Mouse (Mus musculus) gastrocnemius, postnatal 14 days (tissue): ENCODE measurements around the gene Fubp1. TPM values are rescaled to one million over a fixed set of nuclear protein-coding genes. Genes with fewer than 3 reads are reported as not detected.

Experiments
- DNase-seq: peaks from one replicate; pipeline ENCODE4 v3.0.0; 2021; ENCODE audit warnings: mixed read lengths
- intact Hi-C: fragments of 180-260 bp; cut with DNase I; formaldehyde crosslinking; loops from one replicate; pipeline ENCODE4 v1.15.1; 2025; ENCODE audit warnings: low total_unique reads
- total RNA-seq, 2 experiments: library from RNA; stranded (reverse); gene quantifications; 2 replicates each; pipeline ENCODE4 v1.2.3; 2021

Gene Fubp1
- total RNA-seq, 2 experiments from 2014 or later, result 31.5 to 35.2 TPM

DNA sequence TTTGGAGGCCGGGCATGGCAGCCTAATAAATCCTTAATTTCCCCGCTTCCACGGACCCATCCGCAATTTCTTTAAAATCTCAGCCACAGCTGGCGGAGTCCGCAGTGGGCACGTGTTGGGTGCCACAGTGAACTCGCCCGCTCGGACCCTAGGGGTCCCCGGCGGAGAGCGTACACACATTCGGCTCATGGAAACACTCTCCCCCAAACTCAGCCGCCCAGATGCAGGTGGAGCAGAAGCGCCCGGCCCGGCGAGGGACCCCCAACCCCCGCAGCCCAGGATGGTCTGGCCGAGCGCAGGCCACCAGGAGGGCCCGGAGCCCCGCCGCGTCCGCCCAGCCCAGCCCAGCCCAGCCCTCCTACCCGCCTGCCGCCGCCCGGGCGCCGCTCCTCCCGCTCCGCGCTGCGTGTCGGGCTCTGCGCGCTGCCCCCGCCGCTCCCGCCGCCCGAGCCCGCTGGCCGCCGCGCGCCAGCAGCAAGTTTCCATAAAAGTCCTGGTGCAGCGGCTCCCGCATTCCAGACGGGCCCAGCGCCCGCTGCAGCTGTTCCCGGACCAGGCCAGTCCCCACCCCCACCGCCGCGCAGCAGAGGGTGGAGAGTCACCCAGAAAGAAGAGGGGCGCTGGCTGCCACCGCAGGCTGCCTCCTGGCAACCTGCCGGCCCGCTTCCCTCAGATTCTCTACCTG lies 55.3 kb downstream of the Fubp1 start:
- intact Hi-C loops, result loop anchor here (10.0 kb wide), 1 partner anchor 49 kb away; no protein-coding TSS in a partner anchor
- DNase-seq, result peak; percentile 92

DNA sequence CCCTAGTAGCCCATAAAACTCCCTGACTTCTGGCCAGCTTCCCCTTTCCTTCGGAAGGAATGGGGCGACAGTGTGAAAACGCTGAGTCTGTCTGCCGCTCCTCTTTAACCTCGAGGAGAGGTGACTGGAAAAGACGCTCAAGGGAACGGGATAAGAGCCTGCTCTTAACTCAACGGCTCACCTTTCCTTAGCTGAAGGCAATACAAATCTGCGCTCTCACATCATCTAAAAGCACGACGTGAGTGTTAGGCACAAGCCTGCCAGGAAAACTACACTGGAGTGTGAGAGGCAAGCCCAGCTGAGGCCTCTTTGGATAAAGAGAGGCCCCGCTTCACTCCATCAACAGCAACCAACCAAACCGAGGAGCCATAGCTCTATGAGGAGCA lies 55.8 kb downstream of the Fubp1 start, which contains the start of gene Nexn:
Nexn (minus strand) TSS at position 315 of the 386 bp plus-strand sequence.
- DNase-seq, result no peak
- intact Hi-C loops, result loop anchor here (10.0 kb wide), 1 partner anchor 49 kb away; no protein-coding TSS in a partner anchor

DNA sequence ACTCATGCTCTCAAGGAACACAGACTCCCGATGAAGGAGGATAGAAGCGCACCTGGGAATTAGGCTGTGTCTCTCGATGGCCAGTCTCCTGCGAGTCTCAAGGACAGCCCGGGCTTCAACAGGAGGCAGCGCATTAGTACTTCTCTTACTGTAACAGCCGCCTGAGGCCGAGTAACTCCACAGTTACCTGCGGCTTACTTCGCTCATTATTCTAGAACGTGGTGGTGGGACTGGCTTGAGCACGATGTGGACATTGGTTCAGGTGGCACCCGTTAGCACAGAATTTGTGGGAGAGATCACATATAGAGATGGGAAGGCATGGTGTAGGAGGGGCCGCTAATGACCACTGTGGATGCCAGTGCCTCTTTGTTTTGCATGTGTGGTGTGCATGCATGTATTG lies 57.9 kb downstream of the Fubp1 start:
- no peak for DNase-seq
- intact Hi-C loops, result loop anchor here (10.0 kb wide), 1 partner anchor 47 kb away; no protein-coding TSS in a partner anchor

DNA sequence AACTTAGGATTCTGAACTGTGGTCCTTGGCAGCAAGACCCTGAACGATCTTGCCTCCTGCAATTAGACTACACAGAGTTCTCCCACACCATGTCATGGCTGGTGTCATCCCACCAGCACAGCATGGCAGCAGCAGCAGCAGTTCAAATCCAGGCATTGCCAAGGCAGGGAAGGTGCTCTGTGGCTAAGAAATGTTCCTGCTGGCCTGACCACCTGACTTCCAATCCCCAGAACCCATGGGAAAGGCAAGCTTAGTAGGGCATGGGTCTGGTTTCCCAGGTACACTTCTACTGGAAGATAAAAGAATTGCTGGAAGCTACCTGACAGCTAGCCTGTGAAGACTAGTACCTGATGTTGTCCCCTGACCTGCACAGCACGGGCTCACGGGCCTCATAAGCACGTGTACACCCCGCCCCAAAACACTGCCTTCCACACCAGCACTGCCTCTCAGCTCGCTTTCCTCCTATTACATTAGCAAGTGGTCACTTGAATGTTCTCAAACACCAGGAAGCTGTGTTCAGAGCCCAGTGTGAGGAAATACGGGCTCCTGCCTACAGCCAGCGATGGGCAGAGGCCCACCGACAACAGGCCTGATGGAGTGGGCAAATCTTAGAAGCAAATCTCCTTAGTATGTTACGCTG lies 61.0 kb downstream of the Fubp1 start:
- intact Hi-C loops, result no loop called here
- no peak for DNase-seq

DNA sequence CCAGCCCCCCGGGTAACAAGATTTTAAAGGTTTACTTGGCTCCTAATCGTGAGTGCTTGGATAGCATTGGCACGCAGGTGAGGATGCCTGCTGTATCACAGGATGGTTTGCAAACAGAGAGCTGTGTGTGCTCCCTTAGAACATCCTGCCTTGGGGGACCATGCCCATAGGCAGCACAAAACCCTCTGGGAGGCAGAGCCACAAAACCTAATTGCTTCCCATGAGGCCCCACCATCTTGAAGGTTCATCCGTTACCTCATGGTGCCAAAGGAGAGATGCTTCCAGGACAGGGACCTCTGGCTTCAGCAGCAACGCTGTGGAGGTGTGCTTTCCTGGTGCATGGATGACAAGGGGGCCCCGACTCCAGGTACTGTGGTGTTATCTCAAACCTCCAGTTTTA lies 61.7 kb downstream of the Fubp1 start:
- no peak for DNase-seq
- intact Hi-C loops, result no loop called here

DNA sequence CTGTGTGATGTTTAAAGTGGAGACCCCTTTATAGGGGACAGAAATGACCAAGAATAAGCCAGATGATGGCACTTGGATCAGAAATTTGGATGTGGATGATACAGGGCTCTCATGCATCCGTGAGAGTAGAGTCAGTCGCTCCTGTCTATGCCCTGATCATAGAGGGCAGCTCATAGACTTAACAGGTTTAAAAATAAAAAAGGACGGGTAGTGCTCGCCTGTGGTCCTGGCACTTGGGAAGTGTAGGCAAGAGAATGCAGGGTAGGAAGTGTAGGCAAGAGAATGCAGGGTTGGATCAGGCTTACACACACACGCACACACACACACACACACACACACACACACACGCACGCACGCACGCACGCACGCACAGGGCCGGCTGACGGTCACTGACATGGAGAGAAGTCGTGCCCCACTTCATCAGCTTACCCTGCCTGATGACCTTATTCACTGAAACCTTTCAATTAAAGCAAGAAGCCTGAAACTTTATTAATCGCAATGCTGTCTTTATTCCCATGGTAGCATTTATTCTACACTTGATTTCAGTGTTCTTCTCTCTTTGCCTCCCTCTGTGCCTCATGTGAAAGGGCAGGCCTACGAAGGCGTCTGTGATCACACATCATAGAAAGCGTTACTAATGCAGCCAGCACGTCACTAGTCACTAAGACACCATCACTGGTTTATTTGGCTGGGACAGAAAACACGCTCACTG lies 62.9 kb downstream of the Fubp1 start:
- DNase-seq, result no peak
- intact Hi-C loops, result no loop called here

DNA sequence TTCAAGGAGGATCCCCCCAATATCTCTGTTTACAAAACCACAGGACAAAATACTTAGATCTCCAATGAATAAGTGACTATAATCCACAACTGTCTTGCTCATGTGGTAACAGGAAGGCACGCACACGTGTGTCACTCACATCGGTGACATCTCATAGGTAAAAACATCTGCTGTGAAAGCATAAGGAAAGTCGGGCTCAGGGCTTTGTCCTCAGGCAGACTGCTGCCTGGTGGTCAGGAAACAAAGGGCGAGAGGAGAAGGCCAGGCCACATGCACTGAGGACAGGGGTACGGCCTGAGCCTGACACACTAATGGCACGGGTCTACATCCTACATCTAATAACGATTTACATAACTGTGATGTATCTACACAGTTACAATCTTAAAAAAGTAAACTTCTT lies 64.8 kb downstream of the Fubp1 start:
- DNase-seq, result no peak
- intact Hi-C loops, result no loop called here

DNA sequence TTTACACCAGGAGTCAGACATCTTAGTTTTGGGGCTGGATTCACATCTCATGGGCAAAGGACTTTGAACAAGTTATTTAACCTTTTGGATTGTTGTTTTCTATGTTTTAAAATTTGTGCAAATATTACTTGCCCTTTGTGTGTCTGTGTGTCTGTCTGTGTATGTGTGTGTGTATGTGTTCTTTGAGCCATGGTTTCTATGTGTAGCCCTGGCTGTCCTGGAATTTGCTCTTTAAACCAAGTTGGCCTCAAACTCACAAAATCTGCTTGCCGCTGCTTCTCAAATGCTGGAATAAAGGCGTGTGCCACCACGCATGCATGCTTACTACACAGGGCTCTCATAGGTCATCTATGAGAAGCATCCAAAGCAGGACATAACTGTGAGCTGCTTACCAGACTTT lies 66.7 kb downstream of the Fubp1 start:
- intact Hi-C loops, result no loop called here
- no peak for DNase-seq

DNA sequence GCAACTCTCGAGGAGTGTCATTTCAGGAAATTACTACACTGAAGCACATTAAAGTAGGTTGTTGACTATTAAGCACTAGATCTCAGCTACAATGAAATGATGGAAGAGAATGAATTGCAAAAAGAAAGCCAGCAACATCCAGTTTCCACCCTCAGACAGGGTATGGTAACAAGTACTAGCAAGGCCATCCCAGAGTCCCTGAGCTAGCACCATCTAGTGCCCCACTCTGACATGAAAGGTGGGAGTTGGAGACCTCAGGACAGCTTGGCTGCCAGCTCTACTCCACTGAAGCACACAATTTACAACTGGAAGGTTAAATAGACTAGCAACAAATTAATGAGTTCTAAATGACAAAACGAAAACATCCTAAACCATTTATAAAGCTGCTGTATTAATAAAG lies 67.7 kb downstream of the Fubp1 start:
- intact Hi-C loops, result no loop called here
- DNase-seq, result no peak

DNA sequence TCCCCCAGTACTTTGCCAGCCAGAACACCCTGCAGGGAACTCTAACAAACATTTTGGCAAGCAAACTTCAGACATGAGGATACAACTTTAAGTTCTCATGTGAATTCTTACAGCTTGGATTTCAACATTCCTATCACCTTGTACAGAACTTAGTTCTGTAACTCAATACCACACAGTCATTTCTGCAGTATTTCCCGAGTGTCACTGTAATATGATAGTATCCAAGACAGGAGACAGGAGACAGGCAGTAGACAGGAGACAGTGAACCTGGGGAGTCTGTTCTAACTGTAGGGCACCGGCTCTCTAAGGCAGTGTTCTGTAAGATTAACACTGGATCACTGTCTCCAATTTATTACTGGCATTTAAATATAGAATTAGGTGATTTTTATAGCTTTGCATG lies 68.2 kb downstream of the Fubp1 start:
- DNase-seq, result no peak
- intact Hi-C loops, result no loop called here

DNA sequence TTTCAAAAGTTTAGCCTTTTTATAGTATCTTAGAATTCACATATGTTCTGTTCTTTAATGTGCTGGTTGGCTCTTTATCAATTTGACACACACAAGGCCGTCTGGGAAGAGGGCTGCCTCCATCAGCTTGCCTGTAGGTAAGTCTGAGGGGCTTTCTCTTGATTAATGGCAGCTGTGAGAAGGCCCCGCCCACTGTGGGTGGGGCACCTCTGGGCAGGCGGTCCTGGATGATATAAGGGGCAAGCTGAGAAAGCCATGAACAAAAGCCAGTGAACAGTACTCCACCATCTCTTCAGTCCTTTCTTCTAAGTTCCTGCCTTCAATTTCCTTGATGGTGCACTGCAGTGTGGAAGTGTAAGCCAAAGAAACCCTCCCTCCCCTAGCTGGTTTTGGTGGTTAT lies 71.9 kb downstream of the Fubp1 start:
- intact Hi-C loops, result no loop called here
- no peak for DNase-seq

DNA sequence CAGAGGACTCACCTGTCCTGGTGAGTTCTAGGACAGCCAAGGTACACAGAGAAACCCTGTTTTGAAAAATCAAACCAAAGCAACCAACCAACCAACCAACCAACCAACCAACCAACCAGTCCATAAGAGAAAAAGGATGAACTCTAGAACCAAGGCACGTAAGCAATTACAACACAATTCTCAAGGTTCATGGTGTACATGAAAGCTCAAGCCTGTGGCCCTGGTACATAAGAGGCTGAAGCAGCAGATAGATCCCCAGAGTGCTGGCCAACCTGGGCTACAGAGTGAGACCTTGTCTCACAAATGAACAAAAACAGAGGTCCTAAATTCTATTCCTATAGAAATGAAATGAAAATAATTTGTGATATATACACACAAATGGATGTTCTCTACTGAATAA lies 74.1 kb downstream of the Fubp1 start:
- DNase-seq, result no peak
- intact Hi-C loops, result no loop called here

DNA sequence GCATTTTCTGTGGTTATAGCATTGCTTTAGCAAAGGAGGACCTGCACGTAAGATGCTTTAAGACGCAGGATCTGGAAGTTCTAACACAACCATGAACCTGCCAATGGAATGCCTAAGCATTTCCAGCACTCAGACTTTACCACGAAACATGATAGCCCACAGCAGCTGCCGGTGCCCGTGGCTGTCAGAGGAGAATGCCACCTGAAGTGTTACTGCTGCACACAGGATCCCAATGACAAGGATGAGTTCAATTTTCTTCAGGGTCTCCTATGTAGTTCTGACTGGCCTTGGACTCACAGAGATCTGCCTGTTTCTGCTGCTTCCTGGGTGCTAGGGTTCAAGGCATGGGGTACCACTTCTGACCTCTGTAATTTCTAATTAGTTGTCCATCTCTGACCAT lies 74.5 kb downstream of the Fubp1 start:
- intact Hi-C loops, result no loop called here
- DNase-seq, result no peak

Other genes with a start within 250 kb of the Fubp1 start
- gene Gipc2, start 44.2 kb upstream of the Fubp1 start, total RNA-seq, result 1 to 10 TPM in 1 of 2 experiments, under 1 TPM in 1; 0.82 to 1.1 TPM
- gene Dnajb4, start 120 bp upstream of the Fubp1 start, total RNA-seq, result 10 to 100 TPM; 45.4 to 48.2 TPM
- gene Nexn, start 55.9 kb downstream of the Fubp1 start, total RNA-seq, result 100 to 1,000 TPM; 323 to 367 TPM
- 1 to 10 TPM; 3.7 to 4.1 TPM for gene Miga1, start 130.0 kb downstream of the Fubp1 start, total RNA-seq
- 10 to 100 TPM; 18.2 to 21.3 TPM for gene Usp33, start 136.1 kb downstream of the Fubp1 start, total RNA-seq
- 10 to 100 TPM; 14.2 to 15.6 TPM for gene Zzz3, start 185.1 kb downstream of the Fubp1 start, total RNA-seq